Mouse (Mus musculus) ES-Bruce4 (cell line): ENCODE data around the gene Lrch4.

Source experiments
- CTCF ChIP-seq: IDR thresholded peaks from one replicate; pipeline ENCODE4 v1.8.1; 2011; ENCODE audit warnings: low read depth, low read length
- EP300 ChIP-seq: IDR thresholded peaks from 2 replicates; pipeline ENCODE4 v1.6.1; 2011; ENCODE audit warnings: low read depth, low read length; ENCODE audit not compliant: insufficient read depth
- POLR2A ChIP-seq: IDR thresholded peaks from one replicate; pipeline ENCODE4 v1.8.1; 2011; ENCODE audit warnings: low read length; ENCODE audit not compliant: insufficient read depth

GRCm38 (mm10) chr5:137683388-137684293, 54.7 kb downstream of the Lrch4 start:
- no peak for TF ChIP-seq POLR2A
- TF ChIP-seq CTCF, result no peak
- TF ChIP-seq EP300, result no peak
